Mouse (Mus musculus) adipose tissue, adult 10 weeks (tissue): ENCODE results near the gene Nob1. TPM values are rescaled to one million over a fixed set of nuclear protein-coding genes. Genes with fewer than 3 reads are reported as not detected.

Experiments used
- polyA plus RNA-seq: library from polyadenylated mRNA; stranded (reverse); fragments of 350-450 nt; fragmentation: Illumina TruSeq; extraction: RNeasy Lipid Tissue Mini Kit (QIAGEN cat#74804); gene quantifications from one replicate; pipeline ENCODE4 v1.2.3, GENCODE M21; 2014; ENCODE audit warnings: low read depth, low replicate concordance

The Nob1 gene
- 20.2 TPM for polyA plus RNA-seq

DNA sequence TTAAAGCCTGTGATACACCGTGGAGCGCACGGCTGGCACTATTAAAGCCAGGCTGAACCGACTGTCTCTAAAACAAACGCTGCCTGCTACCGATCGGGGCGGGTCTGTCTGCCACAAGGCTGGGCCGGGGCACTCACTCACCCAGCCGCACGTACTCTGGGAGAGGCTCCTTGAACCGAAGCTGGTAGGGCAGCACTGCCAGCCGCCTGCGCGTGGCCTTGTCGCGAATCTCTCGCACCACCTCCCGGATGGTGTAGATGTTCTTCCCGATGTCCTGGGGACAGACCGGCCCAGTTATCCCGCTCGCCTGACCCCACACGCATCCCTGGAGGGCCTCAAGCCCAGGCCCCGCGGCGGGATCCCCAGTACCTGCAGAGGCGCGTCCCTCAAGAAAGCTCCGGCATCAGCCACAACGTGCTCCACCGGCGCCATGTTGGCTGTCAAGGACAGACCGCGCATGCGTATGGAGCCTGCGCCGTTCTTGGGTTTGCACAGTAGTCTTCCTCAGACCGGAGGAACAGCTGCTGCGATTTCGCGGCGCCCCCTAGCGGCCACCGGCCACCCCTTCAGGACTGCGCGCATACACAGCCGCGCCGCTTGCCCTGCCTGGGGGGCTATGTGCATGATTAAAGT lies at the start of gene Nob1:
Gene Nob1, minus strand, starts transcription at position 455 of the 633 bp plus-strand sequence.

DNA sequence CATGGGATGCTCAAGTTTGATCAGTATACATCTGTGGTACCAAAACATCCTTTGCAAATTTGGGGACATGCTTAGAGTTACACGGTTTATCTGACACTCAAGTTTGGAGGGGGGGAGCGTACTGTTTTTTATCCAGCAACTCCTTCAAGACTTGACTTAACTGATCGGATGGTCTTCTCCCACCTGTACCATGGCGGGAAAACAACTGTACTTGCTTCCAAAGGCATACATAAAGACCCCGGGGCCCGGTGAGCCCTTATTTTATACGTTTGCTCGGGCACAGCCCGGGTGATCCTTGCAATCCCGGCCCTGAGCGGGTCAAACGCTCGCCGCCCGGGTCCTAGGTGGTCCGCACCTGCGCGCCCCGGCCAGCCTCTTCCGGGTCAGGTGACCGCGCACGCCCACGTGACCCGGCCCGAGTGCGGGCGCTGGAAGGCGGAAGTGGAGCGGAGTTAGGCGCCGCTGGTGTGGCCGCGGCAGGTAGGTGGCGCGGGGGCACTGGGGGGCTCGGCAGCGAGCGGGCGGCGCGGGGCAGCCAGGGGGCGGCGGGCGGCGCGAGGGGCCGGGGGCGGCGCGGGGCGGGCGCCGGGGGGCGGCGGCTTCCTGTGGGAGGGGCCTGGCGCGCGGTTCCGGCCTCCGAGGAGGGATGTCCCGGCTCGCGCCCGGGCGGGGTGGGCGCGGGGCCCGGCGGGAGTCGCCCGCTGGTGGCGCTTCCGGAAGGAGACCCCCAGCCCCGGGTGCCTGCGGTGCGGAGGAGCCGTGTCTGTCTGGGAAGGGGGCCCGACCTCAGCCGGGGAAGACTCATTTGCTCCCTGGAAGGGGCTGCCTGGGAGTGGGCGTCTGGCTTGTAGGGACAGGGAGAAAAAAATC lies 11.3 kb upstream of the Nob1 start, which contains the start of gene Wwp2:
Gene Wwp2, plus strand, starts transcription at position 404 of the 870 bp plus-strand sequence.

DNA sequence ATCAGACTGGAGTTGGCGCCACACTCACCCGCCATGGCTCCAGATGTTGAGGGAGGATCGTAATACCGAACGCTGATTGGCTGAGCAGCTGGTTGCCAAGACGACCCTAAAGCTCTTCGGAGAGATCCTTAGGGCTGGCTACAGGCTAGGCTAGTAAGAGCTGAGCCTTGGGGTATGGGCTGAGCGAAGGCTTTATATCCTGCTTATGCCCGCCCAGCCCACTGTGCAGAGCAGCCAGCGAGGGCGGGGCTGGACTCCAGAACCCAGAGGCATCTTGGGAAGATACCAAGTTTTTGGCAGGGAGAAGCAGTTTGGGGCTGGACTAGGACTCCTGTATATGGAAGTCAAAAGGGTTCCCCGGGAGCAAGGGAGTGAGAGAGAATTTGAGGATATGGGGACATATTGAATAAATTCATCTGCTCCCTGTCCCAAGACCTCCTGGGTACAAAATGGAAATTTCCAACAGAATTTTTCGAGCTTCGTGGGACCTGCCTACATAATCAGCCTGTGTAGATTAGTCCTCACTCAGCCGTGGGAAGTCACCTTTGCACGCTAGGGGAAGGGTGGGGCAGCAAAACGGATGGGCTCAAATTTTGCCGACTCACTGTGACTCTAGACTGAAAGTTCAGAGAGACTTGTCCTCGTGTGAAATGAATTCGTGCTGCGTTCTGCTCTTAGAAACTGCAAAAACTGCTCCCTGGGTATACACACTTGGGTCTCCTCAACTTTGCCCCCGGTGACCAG lies 21.6 kb downstream of the Nob1 start, which contains the start of gene Nqo1:
Gene Nqo1, minus strand, starts transcription at position 169 of the 744 bp plus-strand sequence.

Other genes with a start within 250 kb of the Nob1 start
- 26.3 TPM for gene Nfat5, start 131.6 kb downstream of the Nob1 start, polyA plus RNA-seq
- 31.6 TPM for gene Nqo1, start 21.8 kb downstream of the Nob1 start, polyA plus RNA-seq
- 22.6 TPM for gene Wwp2, start 11.3 kb upstream of the Nob1 start, polyA plus RNA-seq
- gene Psmd7, start 163.4 kb upstream of the Nob1 start, polyA plus RNA-seq = 83.9 TPM